Mouse (Mus musculus) bone marrow, adult 2 months (tissue): ENCODE results near the gene Lactbl1.

Source experiments
- CTCF ChIP-seq: fragments of 200-500 bp; IDR thresholded peaks from 2 replicates; pipeline ENCODE4 v1.5.1; 2011; ENCODE audit warnings: low read length, control low read depth; ENCODE audit not compliant: control insufficient read depth, insufficient read depth
- POLR2A ChIP-seq: fragments of 200-500 bp; IDR thresholded peaks from 2 replicates; pipeline ENCODE4 v1.6.1; 2011; ENCODE audit warnings: low read depth, mild to moderate bottlenecking, control low read depth, low read length, borderline replicate concordance; ENCODE audit not compliant: control insufficient read depth

- TF ChIP-seq POLR2A (no peak), CTCF (no peak)
Measured at GRCm38 (mm10) chr4:136649480-136650196, 27.2 kb downstream of the Lactbl1 start.
